Mouse (Mus musculus) MEL (cell line): ENCODE measurements around the gene Tspan14. TPM values are rescaled to one million over a fixed set of nuclear protein-coding genes. Genes with fewer than 3 reads are reported as not detected.

Experiments used
- DNase-seq: peaks from one replicate; pipeline ENCODE4 v3.0.0; 2011; ENCODE audit warnings: low read depth, low spot score
- H3K27ac ChIP-seq: 2 replicates; pipeline ENCODE4 v1.5.1; 2012; ENCODE audit warnings: low read depth, mild to moderate bottlenecking, control low read depth, low read length, moderate library complexity; ENCODE audit not compliant: control insufficient read depth
- H3K27me3 ChIP-seq, 2 experiments: fragments of 150-350 bp in 1 of 2; sonication (generic) in 1 of 2; 2 replicates each; pipeline ENCODE4 v1.6.1; 2012; ENCODE audit warnings: low read length in 2 of 2, mild to moderate bottlenecking in 2 of 2, improper control_type of control experiment in 1 of 2, moderate library complexity in 1 of 2; ENCODE audit not compliant: insufficient read depth in 2 of 2, control insufficient read depth in 1 of 2
- H3K36me3 ChIP-seq, 2 experiments: 2 replicates each; pipeline ENCODE4 v1.6.1; 2012 to 2014; ENCODE audit warnings: low read length in 2 of 2, improper control_type of control experiment in 1 of 2, inconsistent platforms in 1 of 2, mild to moderate bottlenecking in 1 of 2; ENCODE audit not compliant: insufficient read depth in 2 of 2, control insufficient read depth in 1 of 2
- H3K4me1 ChIP-seq, 2 experiments: fragments of 150-350 bp in 1 of 2; sonication (generic) in 1 of 2; 2 replicates each; pipeline ENCODE4 v1.6.1; 2012; ENCODE audit warnings: low read length in 2 of 2, improper control_type of control experiment in 1 of 2, mild to moderate bottlenecking in 1 of 2; ENCODE audit not compliant: insufficient read depth in 2 of 2, control insufficient read depth in 1 of 2
- H3K4me3 ChIP-seq, 2 experiments: fragments of 150-350 bp in 1 of 2; sonication (generic) in 1 of 2; 2 replicates each; pipeline ENCODE4 v1.5.1; 2012; ENCODE audit warnings: low read depth in 2 of 2, low read length in 2 of 2, mild to moderate bottlenecking in 2 of 2, moderate library complexity in 2 of 2, control low read depth in 1 of 2, improper control_type of control experiment in 1 of 2; ENCODE audit not compliant: control insufficient read depth in 1 of 2, insufficient read depth in 1 of 2
- H3K79me2 ChIP-seq: 2 replicates; pipeline ENCODE4 v1.6.1; 2012; ENCODE audit warnings: mild to moderate bottlenecking, low read length, moderate library complexity; ENCODE audit not compliant: control insufficient read depth, poor library complexity, insufficient read depth
- H3K9ac ChIP-seq: 2 replicates; pipeline ENCODE4 v1.6.1; 2012; ENCODE audit warnings: low read depth, mild to moderate bottlenecking, control low read depth, low read length, moderate library complexity; ENCODE audit not compliant: control insufficient read depth, poor library complexity, severe bottlenecking
- H3K9me3 ChIP-seq: fragments of 150-350 bp; sonication (generic); replicated peaks from 2 replicates; pipeline ENCODE4 v1.6.1; 2012; ENCODE audit warnings: mild to moderate bottlenecking, low read length, improper control_type of control experiment, moderate library complexity; ENCODE audit not compliant: insufficient read depth
- BHLHE40 ChIP-seq: IDR thresholded peaks from 2 replicates; pipeline ENCODE4 v1.6.1; 2012; ENCODE audit warnings: low read depth, mild to moderate bottlenecking, inconsistent platforms, low read length, improper control_type of control experiment, borderline replicate concordance
- CHD1 ChIP-seq: IDR thresholded peaks from 2 replicates; pipeline ENCODE4 v1.6.1; 2012; ENCODE audit warnings: low read depth, mild to moderate bottlenecking, inconsistent platforms, low read length, improper control_type of control experiment
- CTCF ChIP-seq, 3 experiments: IDR thresholded peaks in 2 of 3; conservative IDR thresholded peaks in 1 of 3; 2 replicates each; pipeline ENCODE4 v1.5.1; 2011 to 2012; ENCODE audit warnings: low read length in 3 of 3, low read depth in 2 of 3, mild to moderate bottlenecking in 2 of 3, improper control_type of control experiment in 1 of 3, inconsistent platforms in 1 of 3, mixed read lengths in 1 of 3, moderate library complexity in 1 of 3; ENCODE audit not compliant: control insufficient read depth in 1 of 3, insufficient read depth in 1 of 3, poor library complexity in 1 of 3, severe bottlenecking in 1 of 3
- ELF1 ChIP-seq: IDR thresholded peaks from 2 replicates; pipeline ENCODE4 v1.6.1; 2014; ENCODE audit warnings: low read depth, mild to moderate bottlenecking, inconsistent platforms, low read length, improper control_type of control experiment, moderate library complexity
- EP300 ChIP-seq, 2 experiments: IDR thresholded peaks; 2 replicates each; pipeline ENCODE4 v1.6.1; 2011; ENCODE audit warnings: improper control_type of control experiment in 2 of 2, low read length in 2 of 2, low read depth in 1 of 2, mild to moderate bottlenecking in 1 of 2
- ETS1 ChIP-seq: IDR thresholded peaks from 2 replicates; pipeline ENCODE4 v1.6.1; 2012; ENCODE audit warnings: low read depth, mild to moderate bottlenecking, inconsistent platforms, low read length, improper control_type of control experiment, moderate library complexity
- GABPA ChIP-seq: IDR thresholded peaks from 2 replicates; pipeline ENCODE4 v1.6.1; 2012; ENCODE audit warnings: low read depth, mild to moderate bottlenecking, inconsistent platforms, low read length, improper control_type of control experiment, moderate library complexity
- GATA1 ChIP-seq: IDR thresholded peaks from 2 replicates; pipeline ENCODE4 v1.6.1; 2011; ENCODE audit warnings: low read depth, low read length, improper control_type of control experiment
- JUND ChIP-seq: IDR thresholded peaks from 2 replicates; pipeline ENCODE4 v1.6.1; 2011; ENCODE audit warnings: low read depth, mild to moderate bottlenecking, improper control_type of control experiment, low read length
- MAZ ChIP-seq: IDR thresholded peaks from 2 replicates; pipeline ENCODE4 v1.6.1; 2012; ENCODE audit warnings: low read depth, mild to moderate bottlenecking, inconsistent platforms, low read length, improper control_type of control experiment
- MYC ChIP-seq: IDR thresholded peaks from 2 replicates; pipeline ENCODE4 v1.6.1; 2011; ENCODE audit warnings: low read depth, mild to moderate bottlenecking, low read length, improper control_type of control experiment, moderate library complexity
- POLR2A ChIP-seq, 2 experiments: IDR thresholded peaks; 2 replicates each; pipeline ENCODE4 v1.6.1; 2011 to 2012; ENCODE audit warnings: low read length in 2 of 2, mild to moderate bottlenecking in 2 of 2, control low read depth in 1 of 2, improper control_type of control experiment in 1 of 2, low read depth in 1 of 2, moderate library complexity in 1 of 2; ENCODE audit not compliant: control insufficient read depth in 1 of 2, insufficient read depth in 1 of 2, poor library complexity in 1 of 2
- POLR2AphosphoS5 ChIP-seq: IDR thresholded peaks from 2 replicates; pipeline ENCODE4 v1.6.1; 2012; ENCODE audit warnings: low read depth, borderline replicate concordance, mild to moderate bottlenecking, inconsistent platforms, low read length, moderate library complexity, mixed read lengths
- RAD21 ChIP-seq: IDR thresholded peaks from 2 replicates; pipeline ENCODE4 v1.6.1; 2011; ENCODE audit warnings: mild to moderate bottlenecking, low read depth, low read length, improper control_type of control experiment
- RCOR1 ChIP-seq: IDR thresholded peaks from 2 replicates; pipeline ENCODE4 v1.6.1; 2012; ENCODE audit warnings: low read depth, mild to moderate bottlenecking, inconsistent platforms, low read length, improper control_type of control experiment
- TCF12 ChIP-seq: IDR thresholded peaks from 2 replicates; pipeline ENCODE4 v1.6.1; 2014; ENCODE audit warnings: low read depth, mild to moderate bottlenecking, inconsistent platforms, low read length, improper control_type of control experiment, moderate library complexity
- UBTF ChIP-seq: IDR thresholded peaks from 2 replicates; pipeline ENCODE4 v1.6.1; 2012; ENCODE audit warnings: low read depth, mild to moderate bottlenecking, inconsistent platforms, low read length, improper control_type of control experiment, moderate library complexity, borderline replicate concordance; ENCODE audit not compliant: insufficient read depth
- USF1 ChIP-seq: IDR thresholded peaks from 2 replicates; pipeline ENCODE4 v1.6.1; 2014; ENCODE audit warnings: low read depth, mild to moderate bottlenecking, inconsistent platforms, low read length, improper control_type of control experiment, moderate library complexity
- ZKSCAN1 ChIP-seq: IDR thresholded peaks from 2 replicates; pipeline ENCODE4 v1.6.1; 2012; ENCODE audit warnings: low read depth, mild to moderate bottlenecking, inconsistent platforms, low read length, improper control_type of control experiment, moderate library complexity
- ZMIZ1 ChIP-seq: IDR thresholded peaks from 2 replicates; pipeline ENCODE4 v1.6.1; 2012; ENCODE audit warnings: low read depth, mild to moderate bottlenecking, inconsistent platforms, low read length, improper control_type of control experiment, moderate library complexity
- polyA plus RNA-seq, 2 experiments: library from polyadenylated mRNA; stranded (reverse) in 1 of 2; unstranded in 1 of 2; fragments of >175 nt in 1 of 2; fragments of >200 nt in 1 of 2; gene quantifications; 2 replicates each; pipeline versions ENCODE4 v1.2.1 to v1.2.4; 2012; ENCODE audit warnings: low replicate concordance in 2 of 2, low read depth in 1 of 2; ENCODE audit not compliant: insufficient read length in 2 of 2, insufficient read depth in 1 of 2, missing spikeins in 1 of 2
- total RNA-seq: library from RNA; depleted of rRNA; stranded (reverse); fragments of 300-350 nt; gene quantifications from 2 replicates; pipeline ENCODE4 v1.2.3, GENCODE M21; 2012

Tspan14 gene
- total and polyA plus RNA-seq, 3 experiments: 24.8 to 29.9 TPM; not detected in 1

DNA sequence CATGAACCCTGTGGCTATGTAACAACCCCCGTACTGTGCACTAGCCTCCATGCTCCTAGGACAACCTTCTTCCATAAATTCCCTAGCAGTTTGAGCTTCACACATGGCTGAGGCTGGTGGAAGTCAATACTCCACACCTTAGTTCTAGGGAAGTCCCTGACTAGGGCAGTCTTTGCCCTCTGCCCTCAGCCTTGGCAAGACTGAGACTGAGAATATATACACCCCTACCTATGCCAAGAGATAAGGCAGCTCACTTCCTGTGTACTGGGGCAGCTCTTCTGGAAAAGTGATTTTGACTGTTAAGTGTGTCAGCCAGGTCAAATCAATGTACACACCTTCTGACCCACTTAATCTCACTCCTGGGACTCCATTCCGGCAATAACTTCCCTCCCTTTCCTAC lies 39.6 kb downstream of the Tspan14 start:
- H3K27ac ChIP-seq: no peak overlapping the region
- H3K4me3 ChIP-seq: no peak overlapping the region
- no peak overlapping the region for H3K9ac ChIP-seq
- no peaks in the 10 kb centered on the region for H3K27me3 ChIP-seq
- H3K36me3 ChIP-seq: peaks cover 0 to 17% of the 10 kb centered on the region in 2 experiments; a peak in 2 of 4 replicates
- no peaks in the 10 kb centered on the region for H3K9me3 ChIP-seq
- peaks cover 7 to 24% of the 10 kb centered on the region in 2 experiments for H3K4me1 ChIP-seq
- peak; percentile 41 for DNase-seq
- no peaks in the 10 kb centered on the region for H3K79me2 ChIP-seq
- TF ChIP-seq RCOR1 (peak; percentile 71), MAZ (no peak), ETS1 (0 out of 2 replicates have a peak, but pooled peaks have one; percentile 15), GATA1 (peak; percentile 62), EP300 (IDR thresholded peaks at IDR 0.05; ENCODE audit: low read depth in 1 of 2, low read length in 2 of 2) (0 out of 4 replicates have a peak, but pooled peaks of 1 of the 2 experiments have one; percentile 17)

- H3K79me2 ChIP-seq: no peaks in the 10 kb centered on the region
- H3K36me3 ChIP-seq: peaks cover 0 to 17% of the 10 kb centered on the region in 2 experiments; a peak in 2 of 4 replicates
- H3K9ac ChIP-seq: no peak overlapping the region
- no peak overlapping the region for H3K4me3 ChIP-seq
- no peak overlapping the region; the same call in 1 of the 2 replicates for H3K27ac ChIP-seq
- no peaks in the 10 kb centered on the region for H3K9me3 ChIP-seq
- TF ChIP-seq GABPA (no peak), TCF12 (0 out of 2 replicates have a peak, but pooled peaks have one; percentile 4)
- no peaks in the 10 kb centered on the region for H3K27me3 ChIP-seq
- H3K4me1 ChIP-seq: peaks cover 7 to 24% of the 10 kb centered on the region in 2 experiments
- peak; percentile 29 for DNase-seq
These were observed 42.1 kb downstream of the Tspan14 start for GRCm38 (mm10) chr14:40924378-40925113.

DNA sequence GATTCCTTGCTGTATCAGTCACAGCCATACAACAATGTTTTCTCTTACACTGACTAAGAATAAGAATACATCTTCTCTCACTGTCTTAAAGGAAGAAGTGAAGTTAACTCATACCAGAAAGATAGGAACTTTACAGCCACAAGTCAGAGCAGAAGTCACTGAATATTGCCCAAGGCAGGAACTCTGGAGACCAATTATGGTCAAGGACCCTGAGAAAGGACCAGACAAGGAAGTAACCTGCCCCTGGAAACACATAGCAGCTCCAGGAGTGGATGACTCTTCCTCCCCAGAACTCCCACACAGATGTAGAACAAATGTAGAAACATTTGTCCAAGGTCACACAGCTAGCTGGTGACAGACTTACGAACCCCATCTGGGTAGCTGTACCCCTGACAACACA lies 45.4 kb downstream of the Tspan14 start:
- Histone ChIP-seq H3K36me3 (peaks cover 0 to 6% of the 10 kb centered on the region in 2 experiments; a peak in 2 of 4 replicates), H3K9ac (no peak overlapping the region), H3K27me3 (no peaks in the 10 kb centered on the region), H3K79me2 (no peaks in the 10 kb centered on the region), H3K9me3 (no peaks in the 10 kb centered on the region), H3K4me1 (peaks cover 3 to 12% of the 10 kb centered on the region in 2 experiments), H3K27ac (no peak overlapping the region), H3K4me3 (no peak overlapping the region)
- no peak for DNase-seq
- TF ChIP-seq CHD1 (no peak), EP300 (IDR thresholded peaks at IDR 0.05; ENCODE audit: low read depth in 1 of 2, low read length in 2 of 2) (no peak), POLR2AphosphoS5 (no peak), GATA1 (no peak), UBTF (no peak), POLR2A (IDR thresholded peaks at IDR 0.05; ENCODE audit: control insufficient read depth in 1 of 2, insufficient read depth in 1 of 2, low read depth in 1 of 2, low read length in 2 of 2, poor library complexity in 1 of 2) (no peak), ETS1 (no peak), ZKSCAN1 (no peak), ZMIZ1 (no peak), CTCF (IDR thresholded peaks at IDR 0.05 in 2 of 3, conservative IDR thresholded peaks at IDR 0.05 in 1 of 3; ENCODE audit: control insufficient read depth in 1 of 3, insufficient read depth in 1 of 3, low read depth in 2 of 3, low read length in 3 of 3, poor library complexity in 1 of 3, severe bottlenecking in 1 of 3) (no peak), ELF1 (no peak), JUND (no peak), MYC (no peak), RAD21 (no peak), BHLHE40 (no peak), USF1 (no peak)
